Mouse (Mus musculus): ENCODE results near the gene Pip4k2a. TPM values are rescaled to one million over a fixed set of nuclear protein-coding genes. Genes with fewer than 3 reads are reported as not detected.

The Pip4k2a gene
- 69.4 TPM for polyA plus RNA-seq (2014; fragmentation: Illumina TruSeq; extraction: RNeasy Lipid Tissue Mini Kit (QIAGEN cat#74804))

GRCm38 (mm10) chr2:18998054-18998478, at the start of gene Pip4k2a, which contains the start of gene 4930426L09Rik:
TSS of gene Pip4k2a (minus strand) at chr2:18998126.
TSS of gene 4930426L09Rik (plus strand) at chr2:18998343.

Other genes starting within 250 kb of the Pip4k2a start
- gene 4930426L09Rik, start 217 bp upstream of the Pip4k2a start, polyA plus RNA-seq (2014; fragmentation: Illumina TruSeq; extraction: RNeasy Lipid Tissue Mini Kit (QIAGEN cat#74804)) = 4.7 TPM
- gene Armc3, start 201.2 kb upstream of the Pip4k2a start, polyA plus RNA-seq (2014; fragmentation: Illumina TruSeq; extraction: RNeasy Lipid Tissue Mini Kit (QIAGEN cat#74804)) = 2.6 TPM